Mouse (Mus musculus) layer of hippocampus, adult 2 months (tissue): ENCODE measurements at regions not wholly inside any gene's neighbourhood (a gene's known extent, or its start where the extent isn't known, plus 50 kb on each side); places are given as distances from the start of the nearest gene placed in this dataset.
"Not testable (repeated sequence)": the region's sequence is repeated elsewhere in the genome, so short reads cannot be mapped to it uniquely, and the experiment has no call there.

Experiments
- DNase-seq, 2 experiments: peaks; one replicate each; pipeline ENCODE4 v3.0.0; 2022; ENCODE audit warnings: low spot score in 2 of 2
- H3K27ac ChIP-seq: fragments of 200-600 bp; 2 replicates; pipeline ENCODE4 v1.8.1; 2022
- H3K4me3 ChIP-seq: fragments of 200-600 bp; 2 replicates; pipeline ENCODE4 v1.8.1; 2022; ENCODE audit warnings: mild to moderate bottlenecking
- CTCF ChIP-seq: fragments of 200-600 bp; conservative IDR thresholded peaks from 2 replicates; pipeline ENCODE4 v1.8.1; 2022; ENCODE audit warnings: antibody characterized with exemption, mild to moderate bottlenecking, moderate library complexity

GRCm38 (mm10) chr9:85920745-85921614, 78.8 kb downstream of the Tpbg start:
- Histone ChIP-seq H3K27ac (no peak overlapping the region), H3K4me3 (no peak overlapping the region)
- no peak for TF ChIP-seq CTCF
- no peak for DNase-seq

- DNase-seq = no peak
- no peak overlapping the region for H3K27ac ChIP-seq
- H3K4me3 ChIP-seq = no peak overlapping the region
- no peak for TF ChIP-seq CTCF
Observed at GRCm38 (mm10) chr9:85925259-85925658, 83.1 kb downstream of the Tpbg start.

- TF ChIP-seq CTCF = no peak
- H3K4me3 ChIP-seq = no peak overlapping the region
- no peak overlapping the region for H3K27ac ChIP-seq
- DNase-seq = no peak
Observed at GRCm38 (mm10) chr9:85932209-85932608, 90.0 kb downstream of the Tpbg start.

GRCm38 (mm10) chr9:85943066-85943684, 101.0 kb downstream of the Tpbg start:
- H3K27ac ChIP-seq, H3K4me3 ChIP-seq, DNase-seq: not testable (repeated sequence)

GRCm38 (mm10) chr9:85948495-85949137, 106.4 kb downstream of the Tpbg start:
- TF ChIP-seq CTCF = peak; percentile 65
- Histone ChIP-seq H3K27ac (no peak overlapping the region), H3K4me3 (no peak overlapping the region)
- peak in 1 of 2 experiments; percentile 43 for DNase-seq

- no peak for TF ChIP-seq CTCF
- Histone ChIP-seq H3K27ac (no peak overlapping the region), H3K4me3 (no peak overlapping the region)
- no peak for DNase-seq
Observed at GRCm38 (mm10) chr9:85951777-85952176, 109.6 kb downstream of the Tpbg start.

GRCm38 (mm10) chr9:85970076-85970475, 127.9 kb downstream of the Tpbg start:
- no peak overlapping the region for H3K27ac ChIP-seq
- no peak overlapping the region for H3K4me3 ChIP-seq
- TF ChIP-seq CTCF = no peak
- no peak for DNase-seq

- no peak for DNase-seq
- TF ChIP-seq CTCF = no peak
Observed at GRCm38 (mm10) chr9:85981428-85981827, 139.2 kb downstream of the Tpbg start.

GRCm38 (mm10) chr9:85983516-85983915, 141.3 kb downstream of the Tpbg start:
- not testable (repeated sequence) for H3K27ac ChIP-seq, DNase-seq, H3K4me3 ChIP-seq

More at GRCm38 (mm10) chr9:85981428-85981827, 139.2 kb downstream of the Tpbg start:
- no peak overlapping the region for H3K4me3 ChIP-seq
- H3K27ac ChIP-seq = no peak overlapping the region

GRCm38 (mm10) chr9:85985671-85986070, 143.5 kb downstream of the Tpbg start:
- TF ChIP-seq CTCF = no peak
- DNase-seq = no peak
- no peak overlapping the region for H3K4me3 ChIP-seq
- H3K27ac ChIP-seq = no peak overlapping the region

GRCm38 (mm10) chr9:85986142-85986541, 144.0 kb downstream of the Tpbg start:
- no peak overlapping the region for H3K4me3 ChIP-seq
- H3K27ac ChIP-seq = no peak overlapping the region
- DNase-seq = no peak
- no peak for TF ChIP-seq CTCF

- DNase-seq = no peak
- no peak overlapping the region for H3K4me3 ChIP-seq
- TF ChIP-seq CTCF = no peak
- H3K27ac ChIP-seq = no peak overlapping the region
Observed at GRCm38 (mm10) chr9:86002996-86003395, 160.8 kb downstream of the Tpbg start.

GRCm38 (mm10) chr9:86011661-86012060, 169.5 kb downstream of the Tpbg start:
- no peak for DNase-seq
- Histone ChIP-seq H3K4me3 (no peak overlapping the region), H3K27ac (no peak overlapping the region)
- TF ChIP-seq CTCF = no peak
